Mouse (Mus musculus) kidney, embryonic 14.5 days (tissue): Measurements from ENCODE around the gene Slc35b2. TPM values are rescaled to one million over a fixed set of nuclear protein-coding genes. Genes with fewer than 3 reads are reported as not detected.
A peak's percentile ranks its signal among the peaks of the same experiment; 100 is the strongest.

Source experiments
- ATAC-seq: fragments of 200-750 bp; cut with Nextera tagmentation; 2 replicates; pipeline ENCODE4 v1.8.0; 2017; ENCODE audit warnings: moderate number of reproducible peaks, mild to moderate bottlenecking, moderate TSS enrichment, moderate library complexity; ENCODE audit not compliant: low FRiP score, low TSS enrichment
- H3K27ac ChIP-seq: fragments of 300-500 bp; sonication (generic); 2 replicates; pipeline ENCODE4 v1.5.1; 2014; ENCODE audit warnings: low read depth, mild to moderate bottlenecking, low read length, moderate library complexity, mixed read lengths
- H3K27me3 ChIP-seq: fragments of 300-500 bp; sonication (generic); 2 replicates; pipeline ENCODE4 v1.6.1; 2014; ENCODE audit warnings: mild to moderate bottlenecking, low read length; ENCODE audit not compliant: control insufficient read depth, insufficient read depth
- H3K36me3 ChIP-seq: fragments of 300-500 bp; sonication (generic); 2 replicates; pipeline ENCODE4 v1.6.1; 2014; ENCODE audit warnings: low read length, mixed read lengths; ENCODE audit not compliant: control insufficient read depth, insufficient read depth
- H3K4me1 ChIP-seq: fragments of 300-500 bp; sonication (generic); 2 replicates; pipeline ENCODE4 v1.6.1; 2014; ENCODE audit warnings: low read length, mixed read lengths; ENCODE audit not compliant: control insufficient read depth, insufficient read depth
- H3K4me2 ChIP-seq: fragments of 300-500 bp; sonication (generic); replicated peaks from 2 replicates; pipeline ENCODE4 v1.6.1; 2014; ENCODE audit warnings: low read depth, mild to moderate bottlenecking, low read length
- H3K4me3 ChIP-seq: fragments of 300-500 bp; sonication (generic); 2 replicates; pipeline ENCODE4 v1.5.1; 2014; ENCODE audit warnings: mild to moderate bottlenecking, low read length
- H3K9ac ChIP-seq: fragments of 300-500 bp; sonication (generic); 2 replicates; pipeline ENCODE4 v1.6.1; 2014; ENCODE audit warnings: low read depth, mild to moderate bottlenecking, low read length, moderate library complexity
- H3K9me3 ChIP-seq: fragments of 300-500 bp; sonication (generic); 2 replicates; pipeline ENCODE4 v1.6.1; 2016; ENCODE audit warnings: low read length; ENCODE audit not compliant: control insufficient read depth
- WGBS: fragments of 180-500 bp; shearing (Covaris S2); extraction: QIAGEN DNeasy Blood & Tissue Kit; methylation state at CpG from one replicate; pipeline ENCODE4 v1.1.7; 2014; 5-methylcytosine and 5-hydroxymethylcytosine counted together
- polyA plus RNA-seq: library from polyadenylated mRNA; unstranded; fragments of >200 nt; fragmentation: Nextera tagmentation; extraction: Ambion mirVana; gene quantifications from 2 replicates; pipeline ENCODE4 v1.2.1, GENCODE M21; 2014

Gene Slc35b2
- polyA plus RNA-seq, 1 experiment from 2014 or later: 140 TPM

- Histone ChIP-seq H3K4me3 (no peak overlapping the region), H3K27ac (no peak overlapping the region), H3K36me3 (peaks cover 17% of the 10 kb centered on the region), H3K27me3 (no peaks in the 10 kb centered on the region), H3K9ac (peak overlapping the region; percentile 100; the same call in 1 of the 2 replicates), H3K4me2 (no peak overlapping the region), H3K9me3 (no peaks in the 10 kb centered on the region), H3K4me1 (peaks cover 14% of the 10 kb centered on the region; the same call in 1 of the 2 replicates)
- no peak for ATAC-seq
- 86% methylated on average over 8 of the region's 8 CpGs for whole genome bisulfite sequencing
Measured at GRCm38 (mm10) chr17:45575123-45575897, 11.6 kb downstream of the Slc35b2 start.

- Histone ChIP-seq H3K36me3 (no peaks in the 10 kb centered on the region), H3K4me3 (no peak overlapping the region), H3K4me2 (no peak overlapping the region), H3K27me3 (no peaks in the 10 kb centered on the region), H3K9ac (no peak overlapping the region), H3K4me1 (0 out of 2 replicates have a peak, but pooled peaks cover 11% of the 10 kb centered on the region), H3K27ac (no peak overlapping the region), H3K9me3 (no peaks in the 10 kb centered on the region)
- WGBS: 68% methylated on average over 5 of the region's 5 CpGs
- ATAC-seq: no peak
Measured at GRCm38 (mm10) chr17:45578242-45578641, 14.6 kb downstream of the Slc35b2 start.

- no peaks in the 10 kb centered on the region for H3K27me3 ChIP-seq
- no peak overlapping the region for H3K27ac ChIP-seq
- H3K4me2 ChIP-seq: no peak overlapping the region
- no peak overlapping the region for H3K9ac ChIP-seq
- 76% methylated on average over 7 of the region's 7 CpGs for WGBS
- ATAC-seq: no peak
- no peak overlapping the region for H3K4me3 ChIP-seq
- no peaks in the 10 kb centered on the region for H3K9me3 ChIP-seq
- peaks cover 14% of the 10 kb centered on the region; the same call in 1 of the 2 replicates for H3K4me1 ChIP-seq
- H3K36me3 ChIP-seq: no peaks in the 10 kb centered on the region
Measured at GRCm38 (mm10) chr17:45578843-45579242, 15.2 kb downstream of the Slc35b2 start.

- Histone ChIP-seq H3K9me3 (no peaks in the 10 kb centered on the region), H3K4me3 (no peak overlapping the region), H3K9ac (no peak overlapping the region), H3K4me1 (peaks cover 21% of the 10 kb centered on the region), H3K27me3 (no peaks in the 10 kb centered on the region), H3K27ac (no peak overlapping the region), H3K4me2 (no peak overlapping the region), H3K36me3 (no peaks in the 10 kb centered on the region)
- no peak for ATAC-seq
- WGBS: 64% methylated on average over 4 of the region's 4 CpGs
Measured at GRCm38 (mm10) chr17:45579554-45579953, 15.9 kb downstream of the Slc35b2 start.

GRCm38 (mm10) chr17:45580958-45581477 lies 17.3 kb downstream of the Slc35b2 start:
- Histone ChIP-seq H3K36me3 (no peaks in the 10 kb centered on the region), H3K27me3 (no peaks in the 10 kb centered on the region), H3K27ac (0 out of 2 replicates have a peak overlapping the region, but pooled peaks have one; percentile 42), H3K4me1 (peaks cover 25% of the 10 kb centered on the region), H3K9ac (no peak overlapping the region), H3K4me2 (no peak overlapping the region), H3K4me3 (no peak overlapping the region), H3K9me3 (no peaks in the 10 kb centered on the region)
- no peak for ATAC-seq
- WGBS: 39% methylated on average over 12 of the region's 12 CpGs

GRCm38 (mm10) chr17:45581567-45581983 lies 17.9 kb downstream of the Slc35b2 start:
- no peaks in the 10 kb centered on the region for H3K27me3 ChIP-seq
- 0 out of 2 replicates have a peak, but pooled peaks have one; percentile 18 for ATAC-seq
- peaks cover 25% of the 10 kb centered on the region for H3K4me1 ChIP-seq
- WGBS: 13% methylated on average over 2 of the region's 2 CpGs
- H3K9ac ChIP-seq: no peak overlapping the region
- 0 out of 2 replicates have a peak, but pooled peaks cover 3% of the 10 kb centered on the region for H3K9me3 ChIP-seq
- H3K27ac ChIP-seq: no peak overlapping the region
- no peak overlapping the region for H3K4me3 ChIP-seq
- H3K36me3 ChIP-seq: peaks cover 4% of the 10 kb centered on the region; the same call in 1 of the 2 replicates
- H3K4me2 ChIP-seq: no peak overlapping the region

- Histone ChIP-seq H3K36me3 (peaks cover 9% of the 10 kb centered on the region; the same call in 1 of the 2 replicates), H3K4me1 (peaks cover 25% of the 10 kb centered on the region), H3K9me3 (0 out of 2 replicates have a peak, but pooled peaks cover 5% of the 10 kb centered on the region), H3K4me3 (no peak overlapping the region), H3K27ac (no peak overlapping the region), H3K9ac (no peak overlapping the region), H3K27me3 (no peaks in the 10 kb centered on the region), H3K4me2 (no peak overlapping the region)
- 95% methylated on average over 6 of the region's 6 CpGs for WGBS
- no peak for ATAC-seq
Measured at GRCm38 (mm10) chr17:45582188-45582587, 18.5 kb downstream of the Slc35b2 start.

GRCm38 (mm10) chr17:45582715-45583355 lies 19.2 kb downstream of the Slc35b2 start:
- H3K4me1 ChIP-seq: peaks cover 25% of the 10 kb centered on the region
- H3K27ac ChIP-seq: no peak overlapping the region
- no peak for ATAC-seq
- H3K36me3 ChIP-seq: peaks cover 10% of the 10 kb centered on the region; the same call in 1 of the 2 replicates
- WGBS: 70% methylated on average over 6 of the region's 6 CpGs
- H3K27me3 ChIP-seq: no peaks in the 10 kb centered on the region
- 0 out of 2 replicates have a peak, but pooled peaks cover 5% of the 10 kb centered on the region for H3K9me3 ChIP-seq
- H3K4me2 ChIP-seq: no peak overlapping the region
- H3K9ac ChIP-seq: no peak overlapping the region
- no peak overlapping the region for H3K4me3 ChIP-seq
